Mouse (Mus musculus) adrenal gland, postnatal 36 days (tissue): ENCODE measurements around the gene Rad51b. TPM values are rescaled to one million over a fixed set of nuclear protein-coding genes. Genes with fewer than 3 reads are reported as not detected.

Experiments used
- DNase-seq, 2 experiments: peaks; one replicate each; pipeline ENCODE4 v3.0.0; 2021; ENCODE audit warnings: mixed read lengths in 1 of 2
- total RNA-seq, 2 experiments: library from RNA; stranded (reverse); gene quantifications; 2 replicates each; pipeline ENCODE4 v1.2.3; 2021

Rad51b gene
- total RNA-seq, 2 experiments from 2014 or later = 0.49 to 0.63 TPM

GRCm38 (mm10) chr12:79492613-79493012 lies 195.5 kb downstream of the Rad51b start:
- no peak for DNase-seq

GRCm38 (mm10) chr12:79493481-79493880 lies 196.4 kb downstream of the Rad51b start:
- no peak for DNase-seq

GRCm38 (mm10) chr12:79498326-79498725 lies 201.2 kb downstream of the Rad51b start:
- no peak for DNase-seq

GRCm38 (mm10) chr12:79499809-79500208 lies 202.7 kb downstream of the Rad51b start:
- DNase-seq = no peak

GRCm38 (mm10) chr12:79501877-79502276 lies 204.8 kb downstream of the Rad51b start:
- no peak for DNase-seq

GRCm38 (mm10) chr12:79502862-79503581 lies 205.9 kb downstream of the Rad51b start:
- DNase-seq = no peak

- no peak for DNase-seq
These were observed 206.8 kb downstream of the Rad51b start for GRCm38 (mm10) chr12:79503582-79504515.

- DNase-seq = no peak
These were observed 207.6 kb downstream of the Rad51b start for GRCm38 (mm10) chr12:79504641-79505040.

- no peak for DNase-seq
These were observed 209.3 kb downstream of the Rad51b start for GRCm38 (mm10) chr12:79506421-79506820.

GRCm38 (mm10) chr12:79507141-79507681 lies 210.1 kb downstream of the Rad51b start:
- DNase-seq = peak; percentile 60 to 68

GRCm38 (mm10) chr12:79511454-79512204 lies 214.5 kb downstream of the Rad51b start:
- DNase-seq = peak; percentile 24 to 53

- no peak for DNase-seq
These were observed 215.3 kb downstream of the Rad51b start for GRCm38 (mm10) chr12:79512205-79512886.

- no peak for DNase-seq
These were observed 216.1 kb downstream of the Rad51b start for GRCm38 (mm10) chr12:79512982-79513681.

GRCm38 (mm10) chr12:79514680-79515079 lies 217.6 kb downstream of the Rad51b start:
- DNase-seq = no peak

- DNase-seq = no peak
These were observed 225.3 kb downstream of the Rad51b start for GRCm38 (mm10) chr12:79522374-79522773.

- DNase-seq = no peak
These were observed 228.1 kb downstream of the Rad51b start for GRCm38 (mm10) chr12:79524941-79525871.

- DNase-seq = no peak
These were observed 228.8 kb downstream of the Rad51b start for GRCm38 (mm10) chr12:79525872-79526271.

- no peak for DNase-seq
These were observed 230.1 kb downstream of the Rad51b start for GRCm38 (mm10) chr12:79527222-79527621.

- no peak for DNase-seq
These were observed 233.3 kb downstream of the Rad51b start for GRCm38 (mm10) chr12:79530275-79530902.
